Mouse (Mus musculus) right cerebral cortex, adult 2 months (tissue): ENCODE measurements around the gene Tent4b.
A peak's percentile ranks its signal among the peaks of the same experiment; 100 is the strongest.

Source experiments
- DNase-seq, 2 experiments: peaks; one replicate each; pipeline ENCODE4 v3.0.0; 2021 to 2022; ENCODE audit warnings: low spot score in 2 of 2

Gene Tent4b

GRCm38 (mm10) chr8:88279220-88279619, 80.2 kb downstream of the Tent4b start:
- DNase-seq: no peak

- DNase-seq: peak in 1 of 2 experiments; percentile 18
Observed at GRCm38 (mm10) chr8:88279670-88280069, 80.7 kb downstream of the Tent4b start.

GRCm38 (mm10) chr8:88280904-88281303, 81.9 kb downstream of the Tent4b start:
- DNase-seq: no peak

- DNase-seq: no peak
Observed at GRCm38 (mm10) chr8:88282684-88283083, 83.7 kb downstream of the Tent4b start.

GRCm38 (mm10) chr8:88283243-88284115, 84.5 kb downstream of the Tent4b start:
- DNase-seq: no peak

- DNase-seq: no peak
Observed at GRCm38 (mm10) chr8:88284738-88285137, 85.7 kb downstream of the Tent4b start.

- no peak for DNase-seq
Observed at GRCm38 (mm10) chr8:88285469-88286356, 86.7 kb downstream of the Tent4b start.

- no peak for DNase-seq
Observed at GRCm38 (mm10) chr8:88286421-88286960, 87.5 kb downstream of the Tent4b start.

- no peak for DNase-seq
Observed at GRCm38 (mm10) chr8:88288622-88289242, 89.7 kb downstream of the Tent4b start.

- no peak for DNase-seq
Observed at GRCm38 (mm10) chr8:88289901-88290300, 90.9 kb downstream of the Tent4b start.

- DNase-seq: no peak
Observed at GRCm38 (mm10) chr8:88290326-88291304, 91.6 kb downstream of the Tent4b start.

- no peak for DNase-seq
Observed at GRCm38 (mm10) chr8:88291305-88291690, 92.3 kb downstream of the Tent4b start.

- DNase-seq: no peak
Observed at GRCm38 (mm10) chr8:88292926-88293325, 93.9 kb downstream of the Tent4b start.

GRCm38 (mm10) chr8:88293590-88294356, 94.8 kb downstream of the Tent4b start:
- no peak for DNase-seq

- no peak for DNase-seq
Observed at GRCm38 (mm10) chr8:88294977-88295376, 96.0 kb downstream of the Tent4b start.

GRCm38 (mm10) chr8:88297976-88298732, 99.1 kb downstream of the Tent4b start:
- DNase-seq: no peak

- DNase-seq: no peak
Observed at GRCm38 (mm10) chr8:88298733-88299103, 99.7 kb downstream of the Tent4b start.

- DNase-seq: no peak
Observed at GRCm38 (mm10) chr8:88299907-88300603, 101.0 kb downstream of the Tent4b start.
